Mouse (Mus musculus) frontal cortex, adult 2 months (tissue): ENCODE results near the gene Ehmt1. TPM values are rescaled to one million over a fixed set of nuclear protein-coding genes. Genes with fewer than 3 reads are reported as not detected.

Experiments used
- DNase-seq, 2 experiments: peaks; one replicate each; pipeline ENCODE4 v3.0.0; 2022; ENCODE audit warnings: low spot score in 1 of 2; ENCODE audit errors: extremely low spot score in 1 of 2
- polyA plus RNA-seq: library from polyadenylated mRNA; depleted of rRNA; stranded (reverse); fragments of >200 nt; gene quantifications from 2 replicates; pipeline ENCODE4 v1.2.3, GENCODE M21; 2012

Gene Ehmt1
- polyA plus RNA-seq, 1 experiment = 66.4 TPM

DNA sequence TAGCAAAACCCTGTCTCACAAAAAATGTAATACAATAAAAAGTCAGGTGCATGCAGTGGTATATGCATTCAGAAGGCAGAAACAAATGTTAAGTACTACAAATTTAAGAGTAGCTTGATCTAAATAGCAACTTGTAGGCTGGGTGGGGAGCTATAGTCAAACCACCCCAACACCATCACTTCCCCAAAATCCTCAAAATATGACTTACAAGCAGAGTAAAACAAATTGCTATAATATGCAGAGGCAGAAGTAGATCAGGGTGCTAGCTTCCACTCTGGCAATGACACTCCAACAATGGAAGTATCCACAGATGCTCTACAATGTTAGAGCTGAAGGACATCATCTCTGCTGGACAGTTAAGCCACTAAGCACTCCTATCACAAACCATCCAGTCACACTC, 6.8 kb downstream of the Ehmt1 start:
- no peak for DNase-seq

DNA sequence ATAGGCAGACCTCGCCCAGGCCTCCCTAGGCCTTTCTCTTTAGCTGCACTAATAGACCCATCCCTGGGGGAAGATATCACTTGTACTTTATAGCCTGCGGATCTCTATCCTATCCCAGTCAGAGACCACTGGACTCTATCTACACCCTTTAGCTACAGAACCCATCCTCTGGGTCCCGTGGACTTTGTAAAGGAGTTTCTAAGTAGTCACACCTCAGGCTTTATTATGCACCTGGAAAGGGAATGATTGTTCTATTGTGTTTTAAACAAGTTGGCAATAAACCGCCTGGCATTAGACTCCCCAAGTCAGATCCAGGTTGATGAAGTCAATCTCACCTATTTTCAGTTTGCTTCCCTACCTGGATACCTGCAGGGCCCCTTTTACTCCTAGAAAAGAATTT, 7.2 kb downstream of the Ehmt1 start:
- DNase-seq = no peak

DNA sequence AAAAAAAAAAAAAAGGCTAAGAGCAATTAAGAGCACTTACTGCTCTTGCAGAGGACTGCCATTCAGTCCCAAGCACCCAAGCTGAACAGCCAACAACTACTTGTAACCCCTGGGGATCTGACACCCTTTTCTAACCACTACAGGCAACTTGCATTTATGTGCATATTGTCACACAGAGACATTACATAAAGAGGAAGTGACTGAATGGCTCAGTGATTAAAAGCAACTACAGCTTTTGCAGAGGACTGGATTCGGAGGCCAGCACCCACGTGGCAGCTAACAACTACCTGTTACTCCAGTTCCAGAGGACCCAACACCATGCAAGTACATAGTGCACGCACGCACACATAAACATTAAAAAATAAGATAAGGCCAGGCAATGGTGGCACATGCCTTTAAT, 8.9 kb downstream of the Ehmt1 start:
- DNase-seq = no peak

DNA sequence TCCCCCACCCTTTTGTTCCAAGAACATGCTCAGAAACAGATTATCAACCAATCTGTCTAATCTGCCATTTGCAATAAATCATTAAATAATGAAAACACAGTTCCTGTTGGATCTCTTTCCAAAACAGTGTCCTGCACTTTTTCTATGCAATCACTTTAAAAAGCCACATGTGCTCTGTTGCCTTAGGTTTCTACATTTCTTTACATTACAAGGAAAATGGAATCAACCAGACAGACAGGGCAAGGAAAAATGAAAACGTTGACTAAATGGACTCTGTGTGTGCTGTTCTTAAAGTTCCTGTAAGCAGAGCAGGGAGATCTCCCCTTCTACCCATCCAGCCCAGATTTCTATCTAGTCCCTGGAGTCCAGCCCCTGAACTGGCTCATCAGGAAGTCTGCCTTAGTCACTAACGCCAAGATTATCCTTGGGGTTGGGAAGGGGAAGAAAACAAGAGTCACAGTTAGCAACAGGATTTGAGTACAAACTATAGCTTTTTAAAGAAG, 13.7 kb downstream of the Ehmt1 start:
- no peak for DNase-seq

DNA sequence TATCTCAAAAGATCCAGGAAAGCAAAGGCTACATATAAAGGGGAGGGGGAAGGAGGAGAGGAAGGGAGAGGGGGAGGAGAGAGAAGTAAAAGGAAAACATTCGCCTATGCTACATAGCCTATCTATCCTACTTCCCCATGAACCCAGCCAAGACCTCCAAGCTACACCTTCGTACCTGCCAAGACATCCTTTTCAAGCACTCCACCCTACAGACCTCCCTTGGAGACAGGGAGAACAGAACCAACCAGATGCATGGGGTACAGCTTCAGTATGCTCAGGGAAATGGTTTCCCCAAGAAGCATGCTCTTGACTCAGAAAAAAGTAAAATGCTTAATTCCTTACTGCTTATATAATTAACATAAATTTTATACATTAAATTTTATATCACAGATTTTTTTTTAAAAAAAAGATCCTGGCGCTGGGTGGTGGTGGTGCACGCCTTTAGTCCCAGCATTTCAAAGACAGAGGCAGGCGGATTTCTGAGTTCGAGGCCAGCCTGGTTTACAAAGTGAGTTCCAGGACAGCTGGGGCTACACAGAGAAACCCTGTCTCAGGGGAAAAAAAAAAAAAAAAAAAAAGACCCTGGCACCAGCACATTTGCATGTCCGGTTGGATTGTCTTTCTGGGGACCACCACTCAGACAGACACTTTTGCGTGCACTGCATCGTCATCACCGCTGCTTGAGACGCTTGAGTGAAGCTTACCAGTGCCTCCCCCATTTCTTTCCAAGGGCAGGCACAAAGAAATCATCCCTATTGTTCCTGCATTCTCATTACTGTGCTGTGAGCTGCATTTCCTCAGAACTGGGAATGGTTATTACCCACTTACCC, 14.4 kb downstream of the Ehmt1 start:
- no peak for DNase-seq

DNA sequence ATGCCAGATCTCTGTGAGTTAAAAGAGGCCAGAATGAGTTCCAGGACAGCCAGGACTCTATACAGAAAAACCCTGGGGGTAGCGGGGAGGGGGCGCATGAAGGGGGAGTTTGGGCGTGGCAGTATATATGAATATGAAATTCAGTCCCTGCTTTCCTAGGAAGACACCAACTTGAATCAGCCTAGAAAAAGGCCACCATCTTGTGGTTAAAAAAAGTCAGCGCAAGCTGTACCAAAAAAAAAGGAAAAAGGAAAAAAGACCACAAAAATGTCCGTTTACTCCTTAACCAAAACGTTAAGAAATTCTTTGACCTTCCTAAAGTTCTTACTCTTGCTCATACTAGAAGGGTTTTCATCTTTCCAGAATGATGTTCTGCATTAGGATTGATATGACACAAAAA, 16.4 kb downstream of the Ehmt1 start:
- DNase-seq = no peak

DNA sequence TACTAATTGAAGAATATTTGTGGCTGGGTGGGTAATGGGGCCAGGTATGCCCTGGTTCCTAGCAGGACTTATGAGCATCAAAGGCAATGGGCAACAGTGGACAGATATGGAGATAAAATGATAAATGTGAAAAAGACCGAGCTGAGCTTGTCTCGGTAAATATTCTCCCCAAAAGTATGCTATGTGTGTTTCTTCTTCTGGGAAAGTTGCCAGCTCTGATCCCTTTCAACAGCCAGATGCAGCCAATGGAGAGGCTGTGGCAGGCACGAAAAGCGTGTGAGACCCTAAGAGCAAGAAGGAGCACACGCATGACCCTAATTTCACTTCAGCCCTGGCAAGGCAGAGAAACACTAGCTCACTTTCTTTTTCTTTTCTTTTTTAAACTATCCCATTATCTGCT, 18.4 kb downstream of the Ehmt1 start:
- DNase-seq = peak in 1 of 2 experiments; percentile 66

DNA sequence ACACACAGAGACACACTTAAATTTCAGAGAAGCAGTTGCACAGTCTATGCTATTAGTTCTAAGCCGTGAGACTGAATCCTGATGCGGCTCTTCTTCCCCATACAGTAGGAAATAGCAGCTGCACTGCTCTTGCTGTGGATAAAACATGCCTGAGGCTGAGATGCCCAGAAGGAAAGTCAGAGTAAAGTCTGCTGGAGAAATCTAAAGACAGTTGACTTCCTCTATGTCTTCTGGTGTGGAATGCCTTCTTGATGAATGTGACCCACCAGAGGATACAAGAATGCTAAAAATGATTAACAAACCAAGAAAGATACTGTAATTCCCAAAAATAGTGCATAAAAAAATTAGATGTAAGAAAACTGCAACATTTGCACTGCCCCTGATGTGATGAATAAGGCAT, 20.1 kb downstream of the Ehmt1 start:
- DNase-seq = no peak

DNA sequence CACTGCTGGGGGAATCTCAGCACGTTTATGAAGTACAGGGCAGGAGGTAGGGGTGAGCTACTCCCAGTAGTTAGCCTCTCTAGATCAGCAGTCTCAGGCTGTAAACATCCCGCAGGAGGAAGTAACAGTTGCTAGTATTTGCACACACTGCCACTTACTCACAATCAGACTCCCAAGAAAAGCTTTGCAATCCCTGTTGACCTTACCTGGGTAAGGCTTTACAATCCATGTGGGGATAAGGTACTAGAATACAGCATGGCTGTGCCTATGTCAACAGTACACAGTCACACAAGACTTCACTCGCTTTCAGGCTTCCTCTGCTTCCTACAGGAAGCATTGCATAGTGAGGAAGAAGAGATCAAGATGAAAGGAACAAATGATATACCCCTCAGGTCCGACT, 22.7 kb downstream of the Ehmt1 start:
- no peak for DNase-seq

DNA sequence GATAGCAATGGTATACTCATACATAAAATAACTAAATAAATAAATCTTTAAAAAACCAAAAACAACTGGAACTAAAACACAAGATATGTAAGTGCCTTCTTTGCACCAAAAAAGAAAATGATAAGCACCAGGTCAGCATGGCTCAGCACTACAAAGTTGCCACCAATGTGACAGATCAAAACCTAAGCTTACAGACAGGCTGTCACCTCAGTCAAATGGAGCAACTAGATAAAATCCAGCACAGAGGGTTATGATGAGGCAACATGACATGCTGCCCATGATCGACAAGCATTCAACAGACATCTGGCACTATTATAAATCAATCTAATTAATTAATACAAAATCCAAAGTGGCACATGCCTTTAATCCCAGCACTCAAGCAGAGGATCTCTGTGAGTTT, 25.2 kb downstream of the Ehmt1 start:
- DNase-seq = no peak

DNA sequence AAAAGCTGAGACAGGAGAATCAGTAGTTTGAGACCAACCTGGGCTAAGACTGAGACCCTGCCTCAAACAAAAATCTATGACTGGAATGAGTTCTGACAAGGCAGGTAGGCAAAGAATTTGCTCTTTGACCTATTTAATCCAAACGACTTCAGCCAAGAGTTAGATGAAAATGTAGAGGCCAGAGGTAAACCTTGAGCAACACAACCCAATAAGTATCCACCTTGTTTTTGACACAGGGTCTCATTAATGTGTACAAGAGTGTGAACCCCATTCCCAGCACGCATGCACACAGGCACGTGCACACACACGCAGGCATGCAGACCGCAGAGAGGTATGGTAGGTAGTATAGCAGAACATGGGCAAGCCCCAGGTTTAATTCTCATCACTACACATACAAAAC, 27.1 kb downstream of the Ehmt1 start:
- DNase-seq = no peak

DNA sequence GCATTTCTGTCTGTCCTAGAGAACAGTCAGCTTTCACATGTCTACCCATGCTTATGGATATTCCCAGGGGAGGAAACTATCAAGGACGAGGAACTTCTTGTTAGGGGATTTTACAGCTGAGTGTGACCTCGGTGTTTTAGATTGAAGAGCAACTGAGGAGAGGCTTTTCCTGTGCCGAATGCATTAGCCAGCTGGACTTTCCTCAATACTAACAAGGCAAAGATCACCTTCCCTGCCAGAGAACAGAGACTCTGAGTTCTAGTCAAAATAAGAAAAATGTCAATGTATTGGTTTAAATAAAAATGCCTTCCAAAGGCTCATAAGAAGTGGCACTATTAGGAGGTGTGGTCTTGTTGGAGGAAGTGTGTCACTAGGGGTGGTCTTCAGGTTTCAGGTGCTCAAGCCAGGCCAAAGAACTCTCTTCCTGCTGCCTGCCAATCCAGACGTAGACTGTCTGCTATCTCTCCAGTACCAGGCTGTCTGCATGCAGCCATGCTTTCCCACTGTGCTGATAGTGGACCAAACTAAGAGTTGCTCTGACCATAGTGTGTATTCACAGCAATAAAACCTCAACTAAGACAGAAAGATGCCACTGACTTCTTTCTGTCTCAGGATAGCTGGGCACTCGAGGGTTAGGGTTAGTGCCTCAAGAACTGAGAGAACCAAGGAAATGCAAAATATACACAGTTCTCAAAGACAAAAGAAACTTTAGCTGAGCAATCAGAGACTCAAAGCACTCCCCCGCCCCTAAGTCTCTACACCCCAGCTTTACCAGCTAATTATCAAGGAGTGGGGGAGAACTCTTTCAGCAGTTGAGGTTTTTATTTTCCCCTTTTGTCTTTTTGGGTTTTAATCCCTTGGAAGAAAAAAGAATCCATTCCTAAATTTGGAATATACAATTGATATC, 28.6 kb downstream of the Ehmt1 start:
- no peak for DNase-seq

DNA sequence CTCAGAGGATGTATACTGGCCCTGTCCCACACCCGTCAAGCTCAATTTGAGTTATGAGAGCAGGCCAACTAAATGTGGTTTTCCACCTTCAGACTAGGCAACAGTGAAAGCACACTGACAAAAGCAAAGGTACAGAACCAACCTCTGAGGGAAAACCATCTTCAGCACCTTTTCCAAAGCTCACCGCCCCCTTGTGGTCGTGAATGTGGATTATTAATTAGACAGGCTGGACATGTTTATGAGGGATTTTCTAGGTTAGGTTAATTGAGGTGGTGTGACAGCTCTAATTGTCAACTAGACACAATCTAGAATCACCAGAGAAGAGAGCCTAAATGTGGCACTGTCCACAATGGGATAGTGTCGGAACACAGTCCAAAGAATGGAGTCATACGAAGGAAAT, 30.5 kb downstream of the Ehmt1 start:
- no peak for DNase-seq

DNA sequence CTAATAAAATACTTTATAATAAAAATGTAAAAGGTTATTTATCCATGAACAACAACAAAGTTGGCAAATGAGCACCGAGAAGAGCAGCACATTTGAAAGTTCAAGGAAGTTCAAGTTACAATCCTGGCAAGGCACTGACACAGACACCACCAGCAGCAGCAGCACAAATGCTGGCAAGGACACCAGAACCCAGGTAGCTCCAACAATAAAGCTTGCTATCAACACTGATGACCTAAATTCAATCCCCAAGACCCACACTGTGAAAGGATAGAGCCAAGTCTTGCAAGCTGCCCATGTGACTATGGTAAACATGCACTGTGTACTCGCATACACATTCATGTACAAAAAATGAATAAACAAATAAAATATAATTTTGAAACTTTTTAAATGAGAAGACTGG, 38.7 kb downstream of the Ehmt1 start:
- no peak for DNase-seq

DNA sequence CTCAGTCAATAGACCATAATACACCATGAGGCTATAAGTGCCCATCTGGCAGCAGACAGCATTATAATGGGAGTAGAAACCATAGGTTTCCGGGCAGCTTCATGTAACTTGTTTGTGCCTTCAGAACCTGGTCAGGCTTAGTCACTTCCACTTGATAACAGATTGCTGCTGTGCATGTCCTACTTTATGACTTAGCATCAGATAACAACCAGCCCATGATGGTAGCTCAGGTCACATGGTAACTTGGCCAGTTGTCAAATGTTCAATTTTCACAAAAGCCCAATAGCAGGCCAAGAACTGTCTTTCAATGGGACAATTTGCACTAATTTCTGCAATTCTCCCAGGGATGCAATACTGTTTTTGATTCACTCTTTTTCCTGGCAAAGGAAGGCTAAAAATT, 48.5 kb downstream of the Ehmt1 start:
- DNase-seq = no peak

DNA sequence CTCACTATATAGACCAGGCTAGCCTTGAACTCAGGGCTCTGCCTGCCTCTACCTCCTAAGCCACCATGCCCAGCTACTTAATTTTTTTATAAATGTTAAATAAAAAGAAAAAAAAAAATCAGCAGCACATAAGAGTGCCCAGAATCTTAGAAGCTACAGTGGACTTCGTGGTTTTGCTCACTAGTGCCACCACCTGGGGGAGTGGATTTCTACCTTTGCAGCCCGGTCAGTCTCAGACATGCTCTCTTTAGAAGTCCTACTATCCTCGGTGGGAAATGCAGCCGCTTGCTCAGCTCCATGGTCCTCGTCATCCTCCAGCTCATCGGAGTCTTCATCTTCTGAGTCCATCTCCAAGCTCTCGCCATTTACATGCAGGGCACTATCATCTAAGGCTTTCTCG, 56.4 kb downstream of the Ehmt1 start:
- DNase-seq = peak in 1 of 2 experiments; percentile 58

DNA sequence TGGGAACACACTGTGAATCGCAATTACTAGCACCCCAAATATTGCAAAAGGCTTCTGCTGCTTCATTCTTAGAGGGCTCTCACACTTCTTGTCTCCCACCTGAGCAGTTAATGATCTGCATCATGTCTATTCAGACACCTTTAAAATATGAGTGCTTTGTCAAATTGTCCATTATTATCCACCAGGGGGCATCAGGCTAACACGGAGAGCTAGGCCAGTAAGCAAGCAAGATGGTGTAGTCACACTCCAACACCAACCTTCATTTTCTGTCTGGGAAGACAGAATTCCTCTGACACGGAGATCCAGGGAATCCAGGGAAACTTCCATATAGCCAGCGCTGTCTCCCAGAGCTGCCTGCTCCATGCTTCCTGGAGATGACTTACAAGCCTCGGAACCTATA, 67.0 kb downstream of the Ehmt1 start:
- peak in 1 of 2 experiments; percentile 42 for DNase-seq

DNA sequence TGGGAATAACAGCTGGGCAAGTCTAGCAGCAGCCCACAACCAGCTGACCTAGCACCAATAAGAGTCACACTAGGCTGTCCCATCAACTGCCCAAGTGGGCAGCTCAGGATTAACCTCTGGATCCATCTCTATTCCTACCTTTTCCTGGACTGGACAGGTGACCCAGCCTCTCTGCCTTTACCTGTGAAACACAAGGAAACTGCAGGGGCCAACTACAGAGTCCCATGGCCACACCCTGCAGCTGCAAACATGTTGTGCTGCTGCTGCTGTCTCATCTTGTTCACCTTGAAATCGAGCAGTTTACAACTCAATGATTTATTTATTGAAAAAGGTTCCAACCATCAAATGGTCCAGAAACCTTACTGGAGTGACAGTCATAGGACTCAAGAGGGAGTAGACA, 72.9 kb downstream of the Ehmt1 start:
- no peak for DNase-seq

DNA sequence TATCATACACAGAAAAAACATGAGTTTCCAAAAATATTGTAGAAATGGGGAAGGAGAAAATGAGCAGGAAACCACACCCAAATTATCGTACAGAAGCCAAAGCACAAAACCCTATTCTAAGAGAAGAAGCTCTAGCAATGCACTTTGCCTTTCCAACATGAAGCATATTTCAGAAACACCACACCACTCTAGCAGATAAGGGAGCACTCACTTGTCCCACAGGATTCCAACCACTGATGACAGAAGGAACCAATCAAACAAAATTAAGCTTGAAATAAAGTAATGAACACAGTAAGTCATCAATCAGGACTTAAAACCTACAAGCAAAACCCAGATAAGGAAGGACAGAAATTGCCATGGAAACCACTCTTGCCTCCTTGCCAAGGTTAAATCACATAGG, 74.2 kb downstream of the Ehmt1 start:
- DNase-seq = no peak

DNA sequence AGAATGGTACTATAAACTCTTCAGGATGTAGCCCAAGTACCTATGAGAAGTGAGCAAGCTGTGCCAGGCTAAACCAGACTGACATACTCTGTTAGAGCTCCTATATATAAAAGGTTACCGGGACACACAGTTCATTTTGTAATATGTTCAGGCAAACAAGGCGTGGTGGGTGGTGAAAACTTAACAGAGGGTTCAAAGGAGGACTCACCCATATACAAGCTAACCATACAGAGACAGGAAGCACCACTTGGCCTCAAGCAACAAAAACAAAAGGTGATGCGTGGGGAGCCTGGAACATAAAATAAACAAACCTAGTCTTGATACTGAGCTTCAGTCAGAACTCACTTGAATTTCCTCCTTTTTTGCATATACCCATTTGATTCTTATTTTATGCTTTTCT, 88.8 kb downstream of the Ehmt1 start:
- DNase-seq = no peak

DNA sequence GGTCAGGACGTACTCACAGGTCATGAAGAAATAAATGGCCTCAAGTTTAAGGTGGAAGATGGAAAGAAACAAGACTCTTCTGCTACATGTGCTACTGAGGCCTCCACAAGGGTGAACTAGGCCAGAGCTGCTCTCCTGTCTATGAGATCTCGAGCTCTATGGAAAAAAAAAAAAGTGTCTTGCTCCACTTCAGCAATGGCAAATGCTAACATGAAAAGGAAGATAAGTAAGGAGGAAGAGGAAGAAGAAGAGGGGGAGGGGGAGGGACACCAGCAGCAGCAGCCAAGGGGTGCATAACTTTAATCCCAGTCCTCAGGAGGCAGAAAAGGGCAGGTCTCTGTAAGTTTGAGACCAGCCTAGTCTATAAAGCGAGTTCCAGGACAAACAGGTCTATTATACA, 109.7 kb downstream of the Ehmt1 start:
- no peak for DNase-seq

DNA sequence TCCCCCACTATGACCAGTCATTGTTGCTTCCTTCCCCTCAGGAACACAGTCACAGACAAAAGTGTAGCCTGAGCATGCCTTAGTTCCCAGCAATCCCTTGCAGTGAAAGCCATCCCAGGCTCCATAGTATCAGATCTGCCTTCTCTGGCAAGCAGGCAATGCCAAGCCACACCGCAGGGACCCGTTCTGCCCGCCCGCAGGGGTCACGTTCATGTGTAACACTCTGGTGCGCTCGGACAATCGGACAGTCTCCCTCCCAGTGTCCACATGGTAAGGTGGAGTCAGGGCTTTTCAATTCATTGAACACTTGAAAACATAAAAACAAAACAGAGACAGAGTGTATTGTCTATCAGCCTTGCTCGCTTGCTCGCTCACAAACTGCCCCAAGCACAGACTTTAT, 111.7 kb downstream of the Ehmt1 start:
- DNase-seq = no peak
